Mouse (Mus musculus) heart, adult 8-10 months (tissue): Measurements from ENCODE around the gene Cdh23. TPM values are rescaled to one million over a fixed set of nuclear protein-coding genes. Genes with fewer than 3 reads are reported as not detected.
A peak's percentile ranks its signal among the peaks of the same experiment; 100 is the strongest.

ENCODE experiments used
- DNase-seq: peaks from one replicate; pipeline ENCODE4 v3.0.0; 2022; ENCODE audit warnings: low spot score
- total RNA-seq, 4 experiments: library from RNA; stranded (reverse); gene quantifications; 2 replicates each; pipeline ENCODE4 v1.2.4; 2022

The Cdh23 gene
- total RNA-seq, 4 experiments from 2014 or later: 5.5 to 7.6 (median 5.6) TPM

- DNase-seq: no peak
Measured at GRCm38 (mm10) chr10:60577920-60578737, 118.2 kb downstream of the Cdh23 start.

GRCm38 (mm10) chr10:60577125-60577919, 119.0 kb downstream of the Cdh23 start:
- peak; percentile 77 for DNase-seq

GRCm38 (mm10) chr10:60574851-60575250, 121.4 kb downstream of the Cdh23 start:
- DNase-seq: no peak

- no peak for DNase-seq
Measured at GRCm38 (mm10) chr10:60571491-60571890, 124.8 kb downstream of the Cdh23 start.

GRCm38 (mm10) chr10:60566369-60567037, 129.8 kb downstream of the Cdh23 start:
- no peak for DNase-seq

GRCm38 (mm10) chr10:60564136-60564535, 132.2 kb downstream of the Cdh23 start:
- DNase-seq: no peak

- DNase-seq: no peak
Measured at GRCm38 (mm10) chr10:60562946-60563345, 133.3 kb downstream of the Cdh23 start.

- peak; percentile 33 for DNase-seq
Measured at GRCm38 (mm10) chr10:60558491-60558927, 137.8 kb downstream of the Cdh23 start.

- peak; percentile 32 for DNase-seq
Measured at GRCm38 (mm10) chr10:60552951-60553635, 143.2 kb downstream of the Cdh23 start.

GRCm38 (mm10) chr10:60539164-60539914, 157.0 kb downstream of the Cdh23 start:
- no peak for DNase-seq

- no peak for DNase-seq
Measured at GRCm38 (mm10) chr10:60536098-60536811, 160.0 kb downstream of the Cdh23 start.

GRCm38 (mm10) chr10:60532502-60532901, 163.8 kb downstream of the Cdh23 start:
- no peak for DNase-seq

GRCm38 (mm10) chr10:60531349-60531748, 164.9 kb downstream of the Cdh23 start:
- DNase-seq: peak; percentile 66

GRCm38 (mm10) chr10:60530633-60531032, 165.7 kb downstream of the Cdh23 start:
- no peak for DNase-seq

- DNase-seq: no peak
Measured at GRCm38 (mm10) chr10:60527949-60528348, 168.3 kb downstream of the Cdh23 start.

GRCm38 (mm10) chr10:60525081-60525480, 171.2 kb downstream of the Cdh23 start:
- DNase-seq: no peak

- no peak for DNase-seq
Measured at GRCm38 (mm10) chr10:60516286-60516685, 180.0 kb downstream of the Cdh23 start.

GRCm38 (mm10) chr10:60498538-60498937, 197.8 kb downstream of the Cdh23 start:
- DNase-seq: no peak

- peak; percentile 19 for DNase-seq
Measured at GRCm38 (mm10) chr10:60495070-60495469, 201.2 kb downstream of the Cdh23 start.

GRCm38 (mm10) chr10:60491538-60491937, 204.8 kb downstream of the Cdh23 start:
- DNase-seq: no peak
